Mouse (Mus musculus): ENCODE results near the gene Popdc3. TPM values are rescaled to one million over a fixed set of nuclear protein-coding genes. Genes with fewer than 3 reads are reported as not detected.

Popdc3 gene
- polyA plus RNA-seq, 1 experiment from 2014 or later: 1.0 TPM

GRCm38 (mm10) chr10:45146821-45147220, 31.1 kb upstream of the Popdc3 start:
- Histone ChIP-seq H3K9me3 (ENCODE audit: control insufficient read depth, low read length) (no peaks in the 10 kb centered on the region), H3K27ac (ENCODE audit: low read length) (no peak overlapping the region), H3K4me2 (ENCODE audit: low read depth, low read length) (no peak overlapping the region), H3K27me3 (ENCODE audit: control insufficient read depth, insufficient read depth, low read depth, low read length) (no peaks in the 10 kb centered on the region), H3K36me3 (ENCODE audit: control insufficient read depth, insufficient read depth, low read length) (peaks cover 10% of the 10 kb centered on the region), H3K4me3 (ENCODE audit: low read length) (no peak overlapping the region), H3K4me1 (replicated peaks; ENCODE audit: control insufficient read depth, insufficient read depth, low read length) (no peaks in the 10 kb centered on the region), H3K9ac (ENCODE audit: low read length) (no peak overlapping the region)
- 48% methylated on average over 6 of the region's 6 CpGs for WGBS
- no peak for ATAC-seq (ENCODE audit: low read depth)

- Histone ChIP-seq H3K4me3 (ENCODE audit: low read length) (no peak overlapping the region), H3K4me2 (ENCODE audit: low read depth, low read length) (no peak overlapping the region), H3K9me3 (ENCODE audit: control insufficient read depth, low read length) (no peaks in the 10 kb centered on the region), H3K36me3 (ENCODE audit: control insufficient read depth, insufficient read depth, low read length) (peaks cover 25% of the 10 kb centered on the region), H3K9ac (ENCODE audit: low read length) (no peak overlapping the region), H3K27me3 (ENCODE audit: control insufficient read depth, insufficient read depth, low read depth, low read length) (no peaks in the 10 kb centered on the region), H3K4me1 (replicated peaks; ENCODE audit: control insufficient read depth, insufficient read depth, low read length) (no peaks in the 10 kb centered on the region), H3K27ac (ENCODE audit: low read length) (no peak overlapping the region)
- no peak for ATAC-seq (ENCODE audit: low read depth)
- WGBS: 74% methylated on average over 5 of the region's 5 CpGs
Observed at GRCm38 (mm10) chr10:45151137-45151536, 26.8 kb upstream of the Popdc3 start.

- ATAC-seq (ENCODE audit: low read depth): no peak
- Histone ChIP-seq H3K4me1 (replicated peaks; ENCODE audit: control insufficient read depth, insufficient read depth, low read length) (no peaks in the 10 kb centered on the region), H3K9me3 (ENCODE audit: control insufficient read depth, low read length) (no peaks in the 10 kb centered on the region), H3K4me3 (ENCODE audit: low read length) (no peak overlapping the region), H3K27me3 (ENCODE audit: control insufficient read depth, insufficient read depth, low read depth, low read length) (no peaks in the 10 kb centered on the region), H3K27ac (ENCODE audit: low read length) (no peak overlapping the region), H3K9ac (ENCODE audit: low read length) (no peak overlapping the region), H3K36me3 (ENCODE audit: control insufficient read depth, insufficient read depth, low read length) (peaks cover 30% of the 10 kb centered on the region), H3K4me2 (ENCODE audit: low read depth, low read length) (no peak overlapping the region)
- WGBS: 87% methylated on average over 12 of the region's 12 CpGs
Observed at GRCm38 (mm10) chr10:45151771-45152692, 25.9 kb upstream of the Popdc3 start.

- Histone ChIP-seq H3K36me3 (ENCODE audit: control insufficient read depth, insufficient read depth, low read length) (peaks cover 44% of the 10 kb centered on the region), H3K4me1 (replicated peaks; ENCODE audit: control insufficient read depth, insufficient read depth, low read length) (no peaks in the 10 kb centered on the region)
Observed at GRCm38 (mm10) chr10:45154557-45155060, 23.3 kb upstream of the Popdc3 start.

GRCm38 (mm10) chr10:45165851-45166250, 12.0 kb upstream of the Popdc3 start:
- Histone ChIP-seq H3K9me3 (ENCODE audit: control insufficient read depth, low read length) (no peaks in the 10 kb centered on the region), H3K4me1 (replicated peaks; ENCODE audit: control insufficient read depth, insufficient read depth, low read length) (no peaks in the 10 kb centered on the region), H3K27ac (ENCODE audit: low read length) (no peak overlapping the region), H3K9ac (ENCODE audit: low read length) (no peak overlapping the region), H3K4me3 (ENCODE audit: low read length) (no peak overlapping the region), H3K36me3 (ENCODE audit: control insufficient read depth, insufficient read depth, low read length) (no peaks in the 10 kb centered on the region; the same call in 1 of the 2 replicates), H3K27me3 (ENCODE audit: control insufficient read depth, insufficient read depth, low read depth, low read length) (no peaks in the 10 kb centered on the region), H3K4me2 (ENCODE audit: low read depth, low read length) (no peak overlapping the region)
- 86% methylated on average over 8 of the region's 8 CpGs for WGBS
- ATAC-seq (ENCODE audit: low read depth): no peak

More at GRCm38 (mm10) chr10:45154557-45155060, 23.3 kb upstream of the Popdc3 start:
- H3K4me3 ChIP-seq (ENCODE audit: low read length): no peak overlapping the region
- WGBS: 84% methylated on average over 14 of the region's 14 CpGs
- H3K27me3 ChIP-seq (ENCODE audit: control insufficient read depth, insufficient read depth, low read depth, low read length): no peaks in the 10 kb centered on the region
- H3K9ac ChIP-seq (ENCODE audit: low read length): no peak overlapping the region
- no peak for ATAC-seq (ENCODE audit: low read depth)
- H3K27ac ChIP-seq (ENCODE audit: low read length): no peak overlapping the region
- H3K9me3 ChIP-seq (ENCODE audit: control insufficient read depth, low read length): no peaks in the 10 kb centered on the region
- H3K4me2 ChIP-seq (ENCODE audit: low read depth, low read length): no peak overlapping the region

- H3K9me3 ChIP-seq (ENCODE audit: control insufficient read depth, low read length): no peaks in the 10 kb centered on the region
- H3K9ac ChIP-seq (ENCODE audit: low read length): no peak overlapping the region
- H3K4me1 ChIP-seq (replicated peaks; ENCODE audit: control insufficient read depth, insufficient read depth, low read length): no peaks in the 10 kb centered on the region
- no peaks in the 10 kb centered on the region for H3K27me3 ChIP-seq (ENCODE audit: control insufficient read depth, insufficient read depth, low read depth, low read length)
- no peaks in the 10 kb centered on the region for H3K36me3 ChIP-seq (ENCODE audit: control insufficient read depth, insufficient read depth, low read length)
- WGBS: 68% methylated on average over 8 of the region's 8 CpGs
- H3K4me3 ChIP-seq (ENCODE audit: low read length): no peak overlapping the region
- H3K4me2 ChIP-seq (ENCODE audit: low read depth, low read length): no peak overlapping the region
- no peak for ATAC-seq (ENCODE audit: low read depth)
- H3K27ac ChIP-seq (ENCODE audit: low read length): no peak overlapping the region
Observed at GRCm38 (mm10) chr10:45173927-45174326, 4.0 kb upstream of the Popdc3 start.

GRCm38 (mm10) chr10:45174345-45174744, 3.6 kb upstream of the Popdc3 start:
- Histone ChIP-seq H3K27me3 (ENCODE audit: control insufficient read depth, insufficient read depth, low read depth, low read length) (no peaks in the 10 kb centered on the region), H3K4me1 (replicated peaks; ENCODE audit: control insufficient read depth, insufficient read depth, low read length) (no peaks in the 10 kb centered on the region), H3K4me3 (ENCODE audit: low read length) (no peak overlapping the region), H3K36me3 (ENCODE audit: control insufficient read depth, insufficient read depth, low read length) (no peaks in the 10 kb centered on the region), H3K27ac (ENCODE audit: low read length) (no peak overlapping the region), H3K9ac (ENCODE audit: low read length) (no peak overlapping the region), H3K9me3 (ENCODE audit: control insufficient read depth, low read length) (no peaks in the 10 kb centered on the region), H3K4me2 (ENCODE audit: low read depth, low read length) (no peak overlapping the region)
- 80% methylated on average over 3 of the region's 3 CpGs for WGBS
- ATAC-seq (ENCODE audit: low read depth): no peak

GRCm38 (mm10) chr10:45180677-45181326, 2.9 kb downstream of the Popdc3 start:
- H3K9ac ChIP-seq (ENCODE audit: low read length): no peak overlapping the region
- H3K36me3 ChIP-seq (ENCODE audit: control insufficient read depth, insufficient read depth, low read length): no peaks in the 10 kb centered on the region
- H3K27ac ChIP-seq (ENCODE audit: low read length): peak overlapping the region; percentile 13; the same call in 1 of the 2 replicates
- WGBS: 84% methylated on average over 4 of the region's 4 CpGs
- peaks cover 5% of the 10 kb centered on the region; the same call in 1 of the 2 replicates for H3K4me1 ChIP-seq (replicated peaks; ENCODE audit: control insufficient read depth, insufficient read depth, low read length)
- H3K4me3 ChIP-seq (ENCODE audit: low read length): no peak overlapping the region
- no peaks in the 10 kb centered on the region for H3K9me3 ChIP-seq (ENCODE audit: control insufficient read depth, low read length)
- no peak overlapping the region for H3K4me2 ChIP-seq (ENCODE audit: low read depth, low read length)
- no peaks in the 10 kb centered on the region for H3K27me3 ChIP-seq (ENCODE audit: control insufficient read depth, insufficient read depth, low read depth, low read length)
- ATAC-seq (ENCODE audit: low read depth): no peak

- peak overlapping the region; percentile 13; the same call in 1 of the 2 replicates for H3K27ac ChIP-seq (ENCODE audit: low read length)
Observed at GRCm38 (mm10) chr10:45181344-45181743, 3.4 kb downstream of the Popdc3 start.

More at GRCm38 (mm10) chr10:45181344-45181743, 3.4 kb downstream of the Popdc3 start:
- Histone ChIP-seq H3K4me1 (replicated peaks; ENCODE audit: control insufficient read depth, insufficient read depth, low read length) (peaks cover 5% of the 10 kb centered on the region; the same call in 1 of the 2 replicates), H3K9ac (ENCODE audit: low read length) (no peak overlapping the region), H3K9me3 (ENCODE audit: control insufficient read depth, low read length) (no peaks in the 10 kb centered on the region), H3K36me3 (ENCODE audit: control insufficient read depth, insufficient read depth, low read length) (no peaks in the 10 kb centered on the region), H3K4me2 (ENCODE audit: low read depth, low read length) (no peak overlapping the region), H3K27me3 (ENCODE audit: control insufficient read depth, insufficient read depth, low read depth, low read length) (no peaks in the 10 kb centered on the region), H3K4me3 (ENCODE audit: low read length) (no peak overlapping the region)
- WGBS: 62% methylated on average over 3 of the region's 3 CpGs
- peak; percentile 61 for ATAC-seq (ENCODE audit: low read depth)

Data from lung, embryonic 16.5 days (tissue).